Mouse (Mus musculus): ENCODE measurements around the gene 9130230L23Rik. TPM values are rescaled to one million over a fixed set of nuclear protein-coding genes. Genes with fewer than 3 reads are reported as not detected.

The 9130230L23Rik gene
- total and polyA plus RNA-seq, 3 experiments, result 0.22 TPM; not detected in 2

DNA sequence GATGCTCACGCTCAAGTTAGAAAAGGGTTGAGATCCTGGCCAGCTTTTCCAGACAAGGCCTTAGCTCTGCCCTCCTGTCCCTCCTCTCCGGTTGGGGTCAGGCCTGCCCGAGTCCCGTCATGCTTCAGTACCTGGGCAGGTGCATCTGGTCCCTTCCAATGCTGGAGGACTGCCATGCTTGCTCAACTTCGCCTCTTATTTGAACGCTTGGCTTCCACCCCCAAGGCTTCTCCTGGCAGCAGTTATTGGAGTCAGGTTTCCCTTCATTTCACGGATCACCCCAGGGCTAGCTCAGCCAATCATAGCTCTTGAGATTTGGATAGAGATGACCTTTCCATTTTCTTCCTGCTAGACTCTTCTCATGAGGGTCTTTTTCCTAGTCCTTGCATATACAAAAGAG lies 4.0 kb downstream of the 9130230L23Rik start:
- Histone ChIP-seq H3K27me3 (ENCODE audit: control insufficient read depth in 1 of 2, insufficient read depth in 2 of 2, low read length in 2 of 2) (peaks cover 0 to 2% of the 10 kb centered on the region in 2 experiments; a peak in 1 of 4 replicates), H3K4me1 (ENCODE audit: control insufficient read depth in 1 of 2, insufficient read depth in 2 of 2, low read length in 2 of 2) (no peaks in the 10 kb centered on the region), H3K4me3 (ENCODE audit: control insufficient read depth in 1 of 2, insufficient read depth in 1 of 2, low read depth in 2 of 2, low read length in 2 of 2) (no peak overlapping the region), H3K79me2 (ENCODE audit: control insufficient read depth, insufficient read depth, low read length, poor library complexity) (no peaks in the 10 kb centered on the region), H3K36me3 (ENCODE audit: control insufficient read depth in 1 of 2, insufficient read depth in 2 of 2, low read length in 2 of 2) (no peaks in the 10 kb centered on the region), H3K9me3 (replicated peaks; ENCODE audit: insufficient read depth, low read length) (no peaks in the 10 kb centered on the region), H3K9ac (ENCODE audit: control insufficient read depth, low read depth, low read length, poor library complexity, severe bottlenecking) (no peak overlapping the region), H3K27ac (ENCODE audit: control insufficient read depth, low read depth, low read length) (no peak overlapping the region)
- DNase-seq (ENCODE audit: low read depth, low spot score), result no peak
- TF ChIP-seq MYC (IDR thresholded peaks at IDR 0.05; ENCODE audit: low read depth, low read length) (no peak), UBTF (IDR thresholded peaks at IDR 0.05; ENCODE audit: borderline replicate concordance, insufficient read depth, low read depth, low read length) (no peak), JUND (IDR thresholded peaks at IDR 0.05; ENCODE audit: low read depth, low read length) (no peak), POLR2AphosphoS2 (IDR thresholded peaks at IDR 0.05; ENCODE audit: low read length) (no peak), GATA1 (IDR thresholded peaks at IDR 0.05; ENCODE audit: low read depth, low read length) (no peak), SIN3A (IDR thresholded peaks at IDR 0.05; ENCODE audit: low read length) (no peak), ZKSCAN1 (IDR thresholded peaks at IDR 0.05; ENCODE audit: low read depth, low read length) (no peak)

DNA sequence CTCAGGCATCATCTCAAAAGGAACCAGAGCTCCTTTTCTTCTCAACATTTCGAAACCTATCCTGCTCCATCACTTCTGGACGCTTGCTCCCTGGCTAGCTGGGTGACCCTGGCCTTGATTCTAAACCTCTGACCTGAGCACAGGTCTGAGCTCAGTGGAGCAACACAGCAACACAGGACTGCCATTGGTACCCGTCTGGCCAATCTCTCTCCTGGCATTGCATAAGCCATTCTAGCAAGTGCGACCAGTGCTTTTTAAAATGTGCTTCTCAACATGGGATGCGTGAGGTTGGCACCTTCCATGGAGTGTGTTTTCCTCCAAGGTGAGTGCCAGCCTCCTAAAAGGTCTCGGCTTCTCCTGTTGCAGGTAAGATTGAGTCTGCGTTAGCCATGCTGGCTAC lies 5.0 kb downstream of the 9130230L23Rik start:
- DNase-seq (ENCODE audit: low read depth, low spot score), result no peak
- no peaks in the 10 kb centered on the region for H3K79me2 ChIP-seq (ENCODE audit: control insufficient read depth, insufficient read depth, low read length, poor library complexity)
- no peak overlapping the region for H3K9ac ChIP-seq (ENCODE audit: control insufficient read depth, low read depth, low read length, poor library complexity, severe bottlenecking)
- H3K36me3 ChIP-seq (ENCODE audit: control insufficient read depth in 1 of 2, insufficient read depth in 2 of 2, low read length in 2 of 2), result no peaks in the 10 kb centered on the region
- no peak overlapping the region for H3K27ac ChIP-seq (ENCODE audit: control insufficient read depth, low read depth, low read length)
- H3K4me3 ChIP-seq (ENCODE audit: control insufficient read depth in 1 of 2, insufficient read depth in 1 of 2, low read depth in 2 of 2, low read length in 2 of 2), result no peak overlapping the region
- H3K4me1 ChIP-seq (ENCODE audit: control insufficient read depth in 1 of 2, insufficient read depth in 2 of 2, low read length in 2 of 2), result no peaks in the 10 kb centered on the region
- TF ChIP-seq NRF1 (IDR thresholded peaks at IDR 0.05; ENCODE audit: insufficient read depth, low read depth, low read length, poor library complexity, severe bottlenecking) (no peak), MAZ (IDR thresholded peaks at IDR 0.05; ENCODE audit: low read depth, low read length) (no peak), ETS1 (IDR thresholded peaks at IDR 0.05; ENCODE audit: low read depth, low read length) (no peak), POLR2A (IDR thresholded peaks at IDR 0.05; ENCODE audit: control insufficient read depth in 1 of 2, insufficient read depth in 1 of 2, low read depth in 1 of 2, low read length in 2 of 2, poor library complexity in 1 of 2) (no peak), TCF12 (IDR thresholded peaks at IDR 0.05; ENCODE audit: low read depth, low read length) (no peak)
- 0 out of 4 replicates have a peak, but pooled peaks cover 0 to 2% of the 10 kb centered on the region in 2 experiments for H3K27me3 ChIP-seq (ENCODE audit: control insufficient read depth in 1 of 2, insufficient read depth in 2 of 2, low read length in 2 of 2)
- H3K9me3 ChIP-seq (replicated peaks; ENCODE audit: insufficient read depth, low read length), result no peaks in the 10 kb centered on the region

DNA sequence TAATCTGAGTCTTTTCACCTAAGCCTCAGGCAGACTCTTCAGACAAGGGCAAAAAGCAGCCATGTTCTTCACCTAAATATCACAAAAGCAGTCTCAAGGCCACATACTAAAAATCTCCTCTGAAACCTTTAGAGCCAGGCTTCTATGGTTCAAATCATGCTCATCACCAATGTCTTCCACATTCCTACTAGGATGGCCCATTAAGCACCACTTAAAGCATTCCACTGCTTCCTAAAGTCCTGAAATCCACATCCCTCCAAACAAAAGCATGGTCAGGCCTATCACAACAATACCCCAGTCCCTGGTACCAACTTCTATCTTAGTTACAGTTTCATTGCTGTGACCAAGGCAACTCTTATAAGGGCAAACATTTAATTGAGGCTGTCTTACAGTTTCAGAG lies 6.3 kb downstream of the 9130230L23Rik start:
- H3K36me3 ChIP-seq (ENCODE audit: control insufficient read depth in 1 of 2, insufficient read depth in 2 of 2, low read length in 2 of 2), result no peaks in the 10 kb centered on the region
- 0 out of 4 replicates have a peak, but pooled peaks cover 0 to 2% of the 10 kb centered on the region in 2 experiments for H3K27me3 ChIP-seq (ENCODE audit: control insufficient read depth in 1 of 2, insufficient read depth in 2 of 2, low read length in 2 of 2)
- no peaks in the 10 kb centered on the region for H3K4me1 ChIP-seq (ENCODE audit: control insufficient read depth in 1 of 2, insufficient read depth in 2 of 2, low read length in 2 of 2)
- H3K79me2 ChIP-seq (ENCODE audit: control insufficient read depth, insufficient read depth, low read length, poor library complexity), result no peaks in the 10 kb centered on the region
- TF ChIP-seq BHLHE40 (IDR thresholded peaks at IDR 0.05; ENCODE audit: borderline replicate concordance, low read depth, low read length) (no peak), ZKSCAN1 (IDR thresholded peaks at IDR 0.05; ENCODE audit: low read depth, low read length) (no peak), MAFK (IDR thresholded peaks at IDR 0.05; ENCODE audit: borderline replicate concordance, low read depth, low read length) (no peak), UBTF (IDR thresholded peaks at IDR 0.05; ENCODE audit: borderline replicate concordance, insufficient read depth, low read depth, low read length) (no peak), MAX (IDR thresholded peaks at IDR 0.05; ENCODE audit: low read length) (no peak), MYC (IDR thresholded peaks at IDR 0.05; ENCODE audit: low read depth, low read length) (no peak), TAL1 (IDR thresholded peaks at IDR 0.05; ENCODE audit: low read length) (no peak), ZC3H11A (IDR thresholded peaks at IDR 0.05; ENCODE audit: low read depth, low read length) (no peak), POLR2AphosphoS2 (IDR thresholded peaks at IDR 0.05; ENCODE audit: low read length) (no peak)
- no peak for DNase-seq (ENCODE audit: low read depth, low spot score)
- no peak overlapping the region for H3K27ac ChIP-seq (ENCODE audit: control insufficient read depth, low read depth, low read length)
- no peak overlapping the region for H3K9ac ChIP-seq (ENCODE audit: control insufficient read depth, low read depth, low read length, poor library complexity, severe bottlenecking)
- H3K4me3 ChIP-seq (ENCODE audit: control insufficient read depth in 1 of 2, insufficient read depth in 1 of 2, low read depth in 2 of 2, low read length in 2 of 2), result no peak overlapping the region
- no peaks in the 10 kb centered on the region for H3K9me3 ChIP-seq (replicated peaks; ENCODE audit: insufficient read depth, low read length)

Measured in MEL (cell line).